Mouse (Mus musculus): ENCODE data around the gene Tmco4. TPM values are rescaled to one million over a fixed set of nuclear protein-coding genes. Genes with fewer than 3 reads are reported as not detected.
"Not testable (repeated sequence)": the region's sequence is repeated elsewhere in the genome, so short reads cannot be mapped to it uniquely, and the experiment has no call there.

Tmco4 gene
- total RNA-seq, 2 experiments from 2014 or later = 18.3 to 21.2 TPM

DNA sequence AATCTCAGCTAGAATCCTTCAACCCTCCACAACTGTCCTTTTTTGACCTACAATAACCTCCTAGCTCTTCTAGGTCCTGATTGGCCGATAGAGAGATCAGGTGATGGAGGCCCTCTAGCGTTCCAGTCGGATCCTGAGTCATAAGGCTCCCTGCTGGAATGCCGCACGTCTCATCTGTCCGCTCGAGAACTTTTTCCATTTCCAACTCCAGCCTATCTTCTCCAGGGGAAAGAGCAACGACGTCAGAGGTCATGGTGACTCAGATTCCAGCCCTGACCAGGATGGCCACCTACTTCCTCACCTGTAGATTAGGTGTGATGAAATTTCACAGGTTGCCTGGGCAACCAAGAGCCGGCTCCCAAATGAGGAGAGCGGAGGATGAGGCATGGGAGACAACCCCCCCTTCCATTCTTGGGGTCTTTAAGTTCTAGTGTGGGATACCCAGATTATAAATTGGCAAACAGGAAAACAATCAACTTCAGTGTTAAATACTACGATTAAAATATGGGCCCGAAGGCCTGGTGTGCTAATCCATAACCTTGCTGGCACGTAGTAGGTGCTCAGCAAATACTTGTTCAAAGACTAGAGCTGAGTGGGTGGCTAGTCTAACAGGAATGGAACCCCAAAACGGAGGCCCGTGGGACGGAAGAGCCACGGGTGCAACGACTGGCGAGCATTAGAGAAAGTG lies 405 bp upstream of the Tmco4 start:
- ATAC-seq (replicated peaks; ENCODE audit: poor library complexity, severe bottlenecking) = peak; percentile 40

DNA sequence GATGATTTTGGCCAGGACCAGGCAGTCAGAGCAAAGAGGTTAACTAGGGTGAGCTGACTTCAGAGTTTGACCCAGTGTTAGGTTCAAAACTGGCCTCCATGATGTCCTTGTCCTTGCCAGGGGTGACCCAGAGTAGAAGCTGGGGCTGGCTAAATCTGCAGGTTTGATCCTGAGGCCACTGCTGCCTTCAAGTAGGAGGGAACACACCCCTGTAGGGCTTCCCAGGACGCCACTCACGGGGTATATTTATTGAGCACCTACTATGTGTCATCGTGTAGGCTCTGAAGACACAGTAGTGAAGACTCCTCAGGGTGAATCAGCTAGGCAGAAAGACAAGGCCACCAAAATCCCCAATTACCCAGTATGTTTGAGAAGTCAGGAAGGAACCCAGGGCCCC lies 1.0 kb downstream of the Tmco4 start:
- ATAC-seq (replicated peaks; ENCODE audit: poor library complexity, severe bottlenecking) = no peak

DNA sequence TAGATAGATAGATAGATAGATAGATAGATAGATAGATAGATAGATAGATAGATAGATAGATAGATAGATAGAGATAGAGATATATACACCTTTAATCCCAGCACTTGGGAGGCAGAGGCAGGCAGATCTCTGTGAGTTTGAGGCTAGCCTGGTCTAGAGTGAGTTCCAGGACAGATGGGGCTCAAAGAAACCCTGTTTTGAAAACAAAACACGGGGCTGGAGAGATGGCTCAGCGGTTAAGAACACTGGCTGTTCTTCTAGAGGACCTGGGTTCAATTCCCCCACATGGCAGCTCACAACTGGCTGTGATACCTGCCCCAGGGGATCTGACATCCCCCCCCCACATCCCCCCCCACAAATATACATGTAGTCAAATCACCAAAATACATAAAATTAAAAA lies 1.9 kb downstream of the Tmco4 start:
- ATAC-seq (replicated peaks; ENCODE audit: poor library complexity, severe bottlenecking) = not testable (repeated sequence)

DNA sequence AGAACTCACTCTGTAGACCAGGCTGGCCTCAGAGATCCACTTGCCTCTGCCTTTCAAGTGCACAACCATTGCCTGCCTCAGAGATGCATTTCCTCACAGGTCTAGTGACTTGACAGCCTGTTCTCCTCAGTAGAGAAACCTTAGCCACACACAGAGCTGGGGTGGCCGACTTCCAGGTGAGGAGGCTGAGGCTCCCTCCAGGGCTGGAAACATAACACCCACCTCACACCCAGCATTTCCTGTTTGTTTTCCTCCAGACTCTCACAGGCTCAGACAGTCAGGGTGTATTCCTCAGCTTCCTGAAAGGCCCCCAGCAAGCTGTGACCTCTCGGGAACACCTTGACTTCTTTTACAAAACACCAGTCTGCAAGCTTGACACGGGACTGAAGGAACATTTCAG lies 2.5 kb downstream of the Tmco4 start:
- ATAC-seq (replicated peaks; ENCODE audit: poor library complexity, severe bottlenecking) = no peak

DNA sequence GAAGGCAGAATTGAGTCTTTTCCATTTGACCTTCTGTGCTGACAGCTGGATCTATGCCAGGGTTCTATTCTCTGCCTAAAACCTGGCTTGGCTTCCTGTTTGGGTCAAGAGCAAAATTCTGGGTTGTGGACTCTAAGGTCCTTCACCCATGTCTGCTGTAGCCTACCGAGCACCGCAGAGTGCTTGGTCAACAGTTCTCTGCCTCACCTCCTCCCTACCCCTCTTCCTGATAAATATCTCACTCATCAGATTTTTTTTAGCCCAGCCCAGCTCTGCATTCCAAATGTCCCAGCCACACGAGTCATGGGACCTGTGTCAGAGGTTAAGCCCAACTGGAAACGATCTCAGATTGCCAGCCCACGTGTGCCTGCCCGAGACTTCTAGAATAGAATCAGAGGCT lies 3.4 kb downstream of the Tmco4 start:
- ATAC-seq (replicated peaks; ENCODE audit: poor library complexity, severe bottlenecking) = no peak

DNA sequence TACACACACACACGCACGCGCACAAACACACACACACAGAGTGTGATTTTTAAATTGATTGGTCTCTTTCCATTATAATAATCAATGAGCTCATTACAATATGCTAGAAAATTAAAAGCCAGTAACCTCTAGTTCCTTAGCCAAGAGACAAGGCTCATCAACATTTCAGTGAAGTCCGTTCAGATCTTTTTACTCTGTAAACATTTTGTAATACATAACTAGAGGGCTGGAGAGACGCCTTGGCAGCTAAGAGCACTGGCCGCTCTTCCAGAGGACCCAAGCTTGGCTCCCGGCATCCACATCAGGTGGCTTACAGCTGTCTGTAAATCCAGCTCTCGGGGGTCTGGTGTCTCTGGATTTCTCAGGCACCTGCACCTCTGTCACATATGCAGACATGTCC lies 7.3 kb downstream of the Tmco4 start:
- no peak for ATAC-seq (replicated peaks; ENCODE audit: poor library complexity, severe bottlenecking)

DNA sequence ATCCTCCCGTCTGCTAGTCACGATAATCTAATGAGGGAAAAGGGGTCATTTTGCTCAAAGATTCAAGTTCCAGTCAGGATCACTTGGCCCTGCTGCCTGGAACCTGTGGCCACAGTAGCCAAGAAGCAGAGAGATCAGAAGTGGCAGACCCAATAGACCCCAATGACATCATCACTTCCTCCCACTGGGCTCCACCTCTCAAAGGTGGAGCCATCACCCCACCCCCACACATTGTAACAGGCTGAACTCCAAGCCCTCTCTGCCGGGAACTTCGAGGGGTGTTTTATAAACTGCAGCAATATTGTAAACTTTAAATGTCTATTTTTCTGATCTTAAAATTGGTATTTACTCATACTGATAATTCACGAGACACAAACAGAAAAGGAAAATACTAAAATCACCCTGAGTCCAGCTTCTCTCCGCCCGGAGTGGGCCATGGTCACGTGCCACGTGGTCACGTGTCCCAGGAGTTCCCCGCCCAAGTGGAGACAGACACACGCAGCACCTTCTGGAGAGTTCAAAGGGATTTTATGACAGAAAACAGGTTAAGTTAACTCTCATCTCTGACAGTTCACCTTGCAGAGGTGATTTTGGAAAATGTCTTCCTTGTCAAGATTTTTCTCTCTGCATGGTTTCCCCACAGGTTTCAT lies 8.2 kb downstream of the Tmco4 start:
- no peak for ATAC-seq (replicated peaks; ENCODE audit: poor library complexity, severe bottlenecking)

DNA sequence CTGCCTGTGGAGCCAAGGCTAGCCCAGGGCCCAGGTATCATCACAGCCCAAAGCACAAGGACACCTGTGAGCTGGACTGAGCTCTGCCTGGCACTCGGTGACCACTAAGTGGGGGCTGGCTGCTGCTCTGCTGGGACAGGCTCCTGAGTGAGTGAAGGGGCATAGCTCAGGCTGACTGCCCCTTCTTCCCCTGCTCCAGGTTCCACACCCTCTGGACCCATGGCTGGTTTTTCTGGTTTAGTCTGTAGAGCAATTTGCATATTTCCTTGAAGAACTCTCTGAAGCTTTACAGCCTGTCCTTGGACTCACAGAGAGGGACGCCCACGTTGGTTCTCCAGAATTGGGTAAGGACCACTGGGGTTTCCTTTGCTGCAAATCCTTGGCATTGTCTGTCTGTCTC lies 10.7 kb downstream of the Tmco4 start:
- ATAC-seq (replicated peaks; ENCODE audit: poor library complexity, severe bottlenecking) = no peak

DNA sequence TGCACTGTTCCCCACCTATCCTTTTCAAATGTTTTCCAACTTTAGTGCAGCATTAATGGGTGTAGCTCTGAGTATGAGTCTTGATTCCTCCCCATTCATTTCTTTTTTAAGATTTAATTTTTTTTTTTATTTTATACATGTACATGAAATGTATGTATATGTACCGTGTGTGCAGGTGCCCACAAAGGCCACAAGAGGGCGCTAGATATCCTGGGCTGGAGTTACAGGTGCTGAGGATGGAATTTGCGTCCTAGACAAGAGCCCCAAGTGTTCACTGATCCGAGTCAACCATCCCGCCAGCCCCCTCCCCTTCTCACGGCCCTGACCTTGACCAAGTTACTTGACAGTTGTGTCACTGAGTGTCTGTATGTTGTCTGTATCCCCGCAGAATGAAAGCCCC lies 12.1 kb downstream of the Tmco4 start:
- no peak for ATAC-seq (replicated peaks; ENCODE audit: poor library complexity, severe bottlenecking)

DNA sequence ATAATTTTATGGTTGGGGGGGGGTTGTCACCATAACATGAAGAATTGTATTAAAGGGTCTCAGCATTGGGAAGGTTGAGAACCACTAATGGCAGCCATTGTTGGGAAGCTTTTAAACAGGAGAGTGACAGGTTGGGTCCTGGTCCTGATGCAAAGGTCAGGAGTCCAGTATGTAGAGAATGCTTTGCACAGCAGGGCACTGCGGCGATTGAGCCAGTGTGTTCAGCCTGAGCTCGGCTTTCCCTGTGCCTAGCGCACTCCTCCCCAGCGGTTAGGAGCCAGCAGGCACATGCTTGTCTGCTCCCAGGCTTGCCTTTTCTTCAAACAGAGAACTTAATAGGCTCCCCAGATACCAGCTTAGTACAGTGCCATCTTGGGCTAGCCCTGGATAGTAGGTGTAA lies 13.6 kb downstream of the Tmco4 start:
- ATAC-seq (replicated peaks; ENCODE audit: poor library complexity, severe bottlenecking) = no peak

DNA sequence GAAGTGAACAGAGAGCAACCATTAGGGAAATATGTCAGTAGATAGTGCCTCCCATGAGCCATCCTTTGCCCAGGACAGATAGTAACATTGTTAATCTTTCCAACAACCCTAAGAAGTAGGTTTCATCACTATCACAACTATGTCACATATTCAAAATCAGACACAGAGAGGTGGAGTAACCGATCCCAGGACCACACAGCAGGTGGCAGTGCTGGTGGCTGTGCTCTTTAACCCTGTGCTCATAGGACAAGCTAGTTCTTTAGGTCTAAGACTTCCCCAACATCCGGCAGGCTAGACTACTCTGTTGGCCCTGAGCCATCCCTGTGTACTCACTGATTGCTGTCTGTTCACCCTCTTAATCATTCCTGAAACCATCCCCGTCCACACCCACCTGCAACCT lies 21.7 kb downstream of the Tmco4 start:
- no peak for ATAC-seq (replicated peaks; ENCODE audit: poor library complexity, severe bottlenecking)

DNA sequence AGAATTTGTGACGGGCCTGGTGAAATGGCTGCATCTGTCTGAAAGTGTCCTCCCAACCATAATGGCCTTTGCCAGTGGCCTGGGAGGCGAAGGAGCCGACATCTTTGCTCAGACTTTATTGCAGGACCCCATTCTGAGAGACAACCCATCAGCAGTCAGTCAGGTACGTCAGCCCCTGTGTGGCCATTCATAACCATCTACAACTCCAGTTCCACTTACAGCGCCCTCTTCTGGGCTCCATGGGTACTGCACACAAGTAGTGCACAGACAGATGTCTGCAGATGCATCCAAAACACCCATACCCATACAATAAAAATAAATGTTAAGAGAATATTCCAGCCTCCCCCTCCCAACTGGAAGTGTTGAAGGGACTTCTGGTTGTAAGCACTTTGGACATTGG lies 23.7 kb downstream of the Tmco4 start:
- ATAC-seq (replicated peaks; ENCODE audit: poor library complexity, severe bottlenecking) = no peak

DNA sequence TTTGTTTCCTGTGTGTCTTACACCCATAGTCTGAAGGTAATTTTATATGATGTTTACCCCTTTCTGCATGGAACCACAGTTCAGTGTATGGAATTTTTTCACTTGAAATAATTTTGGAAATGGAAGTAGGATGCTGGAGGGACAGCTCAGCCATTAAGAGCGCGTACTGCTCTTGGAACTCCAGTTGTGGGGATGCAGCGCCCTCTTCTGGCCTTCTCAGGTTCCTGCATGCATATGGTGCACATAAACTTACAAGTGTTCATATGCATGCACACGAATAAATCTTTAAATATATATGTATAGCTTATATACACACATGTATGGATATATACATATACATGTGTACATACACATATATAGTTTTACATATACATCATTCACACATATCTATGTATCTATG lies 24.4 kb downstream of the Tmco4 start:
- ATAC-seq (replicated peaks; ENCODE audit: poor library complexity, severe bottlenecking) = no peak

DNA sequence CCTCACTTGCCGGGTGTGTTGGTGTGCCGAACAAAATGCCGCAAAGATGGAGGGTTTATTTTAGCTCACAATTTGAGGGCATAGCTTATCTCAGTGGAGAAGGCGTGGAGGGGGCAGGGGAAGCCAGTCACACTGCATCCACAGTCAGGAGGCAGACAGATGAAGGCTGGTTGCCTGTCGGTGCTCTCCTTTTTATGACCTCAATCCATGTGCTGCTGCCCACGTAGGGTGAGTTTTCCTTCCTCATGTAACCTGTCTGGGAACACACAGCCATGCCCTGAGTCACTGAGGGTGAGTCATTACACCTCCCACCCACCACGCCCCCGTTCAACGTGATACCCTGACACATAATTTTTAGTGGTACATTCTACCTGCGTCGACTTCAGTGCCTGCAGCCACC lies 25.9 kb downstream of the Tmco4 start:
- no peak for ATAC-seq (replicated peaks; ENCODE audit: poor library complexity, severe bottlenecking)

DNA sequence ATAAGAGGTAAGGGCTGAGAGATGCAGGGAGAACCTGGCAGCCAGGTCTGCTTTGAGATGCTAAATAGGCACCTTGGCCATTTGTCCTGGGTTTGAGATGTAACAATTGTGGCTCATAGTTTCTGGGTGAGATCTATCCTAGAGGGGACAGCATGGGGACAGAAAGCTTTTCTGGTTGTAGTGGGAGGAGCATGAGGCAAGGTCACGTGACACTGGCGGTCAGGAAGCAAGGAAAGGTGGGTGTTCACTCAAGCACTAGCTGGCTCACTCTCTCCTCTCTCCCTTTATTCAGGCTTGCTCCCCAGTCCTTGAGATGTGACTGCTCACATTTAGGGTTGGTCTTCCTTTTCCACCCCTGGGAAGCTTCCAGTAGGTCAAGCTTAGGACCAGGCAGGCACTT lies 28.3 kb downstream of the Tmco4 start:
- no peak for ATAC-seq (replicated peaks; ENCODE audit: poor library complexity, severe bottlenecking)

DNA sequence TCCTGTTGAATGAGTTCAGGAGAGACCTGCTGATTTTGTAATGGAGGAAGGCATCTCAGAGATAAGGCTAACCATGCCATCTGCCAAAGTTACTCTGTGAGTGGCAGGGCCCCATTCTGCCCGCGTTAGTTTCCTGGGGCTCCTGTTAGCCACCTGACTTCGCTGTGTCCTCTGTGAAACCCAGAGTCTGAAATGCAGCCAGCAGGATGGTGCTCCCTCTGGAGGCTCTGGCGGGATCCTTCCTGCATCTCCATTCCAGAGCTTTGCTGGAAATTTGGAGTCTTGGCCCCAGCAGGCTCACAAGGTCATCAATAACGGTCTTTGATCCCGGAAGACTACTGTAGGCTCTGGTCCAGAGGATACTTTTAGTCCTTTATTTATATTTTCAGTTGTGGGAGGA lies 28.7 kb downstream of the Tmco4 start:
- no peak for ATAC-seq (replicated peaks; ENCODE audit: poor library complexity, severe bottlenecking)

DNA sequence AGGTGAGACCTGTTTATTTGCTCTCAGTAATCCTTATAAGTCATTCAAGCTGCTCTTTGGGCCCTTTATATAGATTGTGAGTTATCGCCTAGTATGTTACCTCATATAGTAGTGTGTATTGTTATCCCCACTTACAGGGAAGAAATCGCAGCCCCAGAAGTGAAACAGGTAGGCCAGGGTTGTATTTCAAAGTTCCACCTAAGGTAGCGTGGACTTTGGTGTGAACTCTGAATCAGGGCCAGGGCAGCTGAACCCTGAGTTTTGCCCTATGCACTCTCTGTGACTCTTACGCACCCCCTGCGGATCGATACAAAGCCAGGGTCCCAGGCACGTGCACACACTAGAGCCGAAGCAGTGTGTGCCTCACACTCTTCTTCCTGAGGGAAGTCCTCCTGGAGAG lies 31.4 kb downstream of the Tmco4 start:
- no peak for ATAC-seq (replicated peaks; ENCODE audit: poor library complexity, severe bottlenecking)

DNA sequence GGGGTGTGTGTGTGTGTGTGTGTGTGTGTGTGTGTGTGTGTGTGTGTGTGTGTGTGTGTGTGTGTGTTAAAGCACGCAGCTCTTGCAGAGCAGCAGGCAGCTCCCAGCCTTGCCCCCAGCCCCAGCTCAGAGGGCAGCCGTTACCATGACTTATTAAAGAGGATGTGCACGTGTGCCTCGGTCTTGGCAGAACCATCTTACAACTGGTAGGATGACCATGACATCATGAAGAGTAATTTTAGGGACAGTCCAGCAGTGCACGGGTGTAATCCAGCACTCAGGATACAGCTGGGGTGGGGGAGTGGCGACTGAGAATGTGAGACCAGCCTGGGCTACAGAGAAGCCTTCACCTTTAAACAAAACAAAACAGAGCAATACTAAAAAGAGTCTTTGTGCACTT lies 32.5 kb downstream of the Tmco4 start:
- no peak for ATAC-seq (replicated peaks; ENCODE audit: poor library complexity, severe bottlenecking)

DNA sequence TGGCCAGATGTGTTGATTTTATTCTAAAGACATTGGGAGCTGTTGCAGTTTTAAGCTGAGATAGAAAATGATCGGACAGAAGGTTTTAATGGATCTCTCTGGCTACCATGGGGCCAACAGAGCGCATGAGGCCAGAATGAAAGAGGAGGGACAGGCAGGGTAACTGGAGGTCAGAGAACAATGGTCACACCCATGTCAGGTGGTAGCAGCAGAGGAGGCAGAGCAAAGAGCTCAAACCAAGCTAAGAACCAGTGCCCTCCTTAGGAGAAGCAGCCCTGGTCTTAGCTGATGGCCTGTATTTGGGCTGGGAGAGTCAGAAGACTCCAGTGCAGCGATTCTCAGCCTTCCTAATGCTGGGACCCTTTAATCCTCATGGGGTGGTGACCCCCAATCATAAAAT lies 34.7 kb downstream of the Tmco4 start:
- no peak for ATAC-seq (replicated peaks; ENCODE audit: poor library complexity, severe bottlenecking)

DNA sequence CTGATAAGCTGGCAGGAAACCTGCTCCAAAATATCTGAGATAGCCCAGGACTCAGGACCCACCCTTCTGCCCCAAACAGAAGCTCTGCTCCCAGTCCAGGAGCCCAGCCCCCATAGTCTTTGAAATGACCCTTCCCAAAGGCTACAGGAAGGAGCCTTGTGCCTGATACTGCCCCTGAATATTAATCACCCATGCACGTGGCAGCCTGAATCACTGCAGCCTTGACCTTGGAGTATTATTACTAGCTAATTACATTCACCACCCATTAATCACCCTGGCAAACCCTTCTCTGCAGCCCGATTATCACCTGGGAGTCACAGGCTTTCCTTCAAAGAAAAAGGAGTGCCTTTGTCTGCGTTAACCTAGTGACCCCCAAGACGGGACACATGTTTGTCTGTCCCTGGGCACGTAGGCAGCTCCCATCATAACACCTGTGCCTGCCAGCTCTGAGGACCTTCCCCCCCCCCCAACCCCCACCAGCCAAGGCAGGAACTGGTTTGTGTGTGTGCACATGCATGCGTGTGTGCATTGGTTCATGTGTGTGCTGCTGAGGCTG lies 35.4 kb downstream of the Tmco4 start:
- no peak for ATAC-seq (replicated peaks; ENCODE audit: poor library complexity, severe bottlenecking)

DNA sequence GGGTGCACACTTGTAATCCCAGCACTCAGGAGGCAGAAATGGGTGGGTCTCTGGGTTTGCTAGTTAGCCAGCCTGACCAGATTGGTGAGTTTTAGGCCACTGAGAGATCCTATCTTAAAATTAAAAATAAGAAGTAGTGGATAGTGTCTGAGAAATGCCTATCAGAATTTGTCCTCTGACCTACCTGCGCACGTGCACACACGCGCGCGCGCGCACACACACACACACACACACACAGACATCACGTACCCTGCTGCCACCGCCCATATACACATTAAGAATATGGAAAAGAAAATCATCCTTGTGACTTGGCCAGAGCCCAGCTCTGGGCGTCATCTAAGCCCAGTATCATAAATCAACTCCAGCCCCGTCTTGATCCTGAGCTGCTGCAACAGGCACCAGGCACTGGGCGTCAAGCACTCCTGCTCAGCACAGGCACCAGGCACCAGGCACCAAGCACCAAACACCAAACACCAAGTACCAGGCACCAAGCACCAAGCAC lies 38.6 kb downstream of the Tmco4 start:
- no peak for ATAC-seq (replicated peaks; ENCODE audit: poor library complexity, severe bottlenecking)

DNA sequence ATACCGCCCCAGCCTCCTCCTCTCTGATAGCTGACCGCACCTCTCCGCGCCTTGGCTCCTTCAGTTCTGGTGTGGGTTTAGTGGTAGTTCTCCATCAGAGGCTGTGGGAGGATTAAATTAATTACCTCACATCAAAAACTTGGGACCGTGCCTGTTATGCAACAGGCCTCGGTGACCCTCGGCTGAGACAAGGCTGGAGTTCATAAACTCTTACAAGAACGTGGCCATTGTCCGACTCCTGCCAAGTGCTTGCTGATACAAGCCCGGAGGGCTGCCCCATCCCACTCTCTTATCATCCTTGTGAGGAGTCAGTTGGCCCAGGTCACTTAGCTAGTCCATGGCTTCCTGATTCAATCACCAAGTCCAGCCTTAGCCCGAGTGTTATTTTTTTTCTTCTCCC lies 40.6 kb downstream of the Tmco4 start:
- no peak for ATAC-seq (replicated peaks; ENCODE audit: poor library complexity, severe bottlenecking)

Data from granulocyte monocyte progenitor cell, adult 5-6 weeks (primary cell).